Mouse (Mus musculus) megakaryocyte, embryonic 14.5 days (primary cell): ENCODE results near the gene Gm20388.

ENCODE experiments used
- FLI1 ChIP-seq: IDR thresholded peaks from 2 replicates; pipeline ENCODE4 v1.6.1; 2012; ENCODE audit warnings: low read length, inconsistent platforms, mixed read lengths
- GATA1 ChIP-seq: IDR thresholded peaks from 3 replicates; pipeline ENCODE4 v1.6.1; 2012; ENCODE audit warnings: mixed read lengths, low read length, inconsistent platforms, borderline replicate concordance

DNA sequence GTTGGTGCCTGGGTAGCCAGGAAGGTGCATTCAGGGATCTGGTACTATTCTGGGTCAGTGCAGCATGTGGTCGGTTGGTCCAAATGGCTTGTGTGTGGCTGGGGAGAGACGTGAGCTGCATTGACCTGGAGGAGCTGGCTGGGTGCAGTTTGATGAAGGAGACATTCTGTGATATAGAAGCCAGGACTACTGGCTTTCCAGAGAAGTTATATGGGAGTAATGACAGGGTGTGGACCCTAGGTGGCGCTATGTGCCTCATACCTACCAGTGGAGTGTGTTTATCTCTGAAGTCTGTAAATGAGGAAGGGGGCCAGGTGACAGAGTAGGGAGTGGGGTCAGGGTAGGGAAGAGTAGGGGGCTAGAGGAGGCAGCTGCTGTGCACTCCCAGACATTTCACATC lies 1839.9 kb downstream of the Gm20388 start:
- TF ChIP-seq GATA1 (no peak), FLI1 (no peak)
